10 mouse cellular contexts compared by ENCODE assay signal in genomic region chr1:152063357-152064145, GRCm38 (mm10).
A peak's percentile ranks its signal among the peaks of the same experiment; 100 is the strongest.
DNase-seq lines count a peak whose midpoint lies in the region.
"Had no signal": no experiment of that assay in that cellular context is flagged by ENCODE, and none has a peak within 500 bp of the region (broad histone marks: within the 10 kb centered on the region; RNA-seq: fewer than 3 reads in every experiment).

No protein-coding gene starts in this region.

- DNase-seq in 3134 (ENCODE audit: extremely low read depth, insufficient read length, low spot score): peak; percentile 74
- DNase-seq in Muller cell, postnatal 12 days (ENCODE audit: inconsistent ontology term): peak; percentile 90
- peak; percentile 94 to 95 for DNase-seq in cerebellum, adult 18-20 months
- DNase-seq in cerebellum, postnatal 25 days: peak; percentile 91 to 95
- DNase-seq in spleen, postnatal 36 days (ENCODE audit: low spot score in 2 of 2): no peak
- no peak for DNase-seq in right cerebral cortex, postnatal 14 days
- no peak for DNase-seq in lung, adult 18-20 months
- DNase-seq: embryo, embryonic 11 days; forebrain, postnatal 0 days; thymus, postnatal 25 days had no signal

Comparison
In these comparisons a context has a peak if more than half of its experiments do, and no peak if none do; other contexts are left out.
1. DNase-seq: peak in 3134 (single experiment), Muller cell, postnatal 12 days (single experiment), cerebellum, adult 18-20 months (2 of 2) and cerebellum, postnatal 25 days (2 of 2); none in spleen, postnatal 36 days (0 of 2), right cerebral cortex, postnatal 14 days (single experiment) and lung, adult 18-20 months (0 of 2).